Mouse (Mus musculus) kidney, adult 2 months (tissue): ENCODE data around the gene Polh. TPM values are rescaled to one million over a fixed set of nuclear protein-coding genes. Genes with fewer than 3 reads are reported as not detected.

Experiments used
- DNase-seq: peaks from one replicate; pipeline ENCODE4 v3.0.0; 2021
- H3K27ac ChIP-seq: fragments of 200-500 bp; 2 replicates; pipeline ENCODE4 v1.5.1; 2012; ENCODE audit warnings: low read depth, low read length, control low read depth, inconsistent platforms; ENCODE audit not compliant: insufficient read depth
- H3K27me3 ChIP-seq: fragments of 200-500 bp; replicated peaks from 2 replicates; pipeline ENCODE4 v1.6.1; 2012; ENCODE audit warnings: mild to moderate bottlenecking, moderate library complexity, low read length, inconsistent platforms; ENCODE audit not compliant: control insufficient read depth, insufficient read depth
- H3K36me3 ChIP-seq: fragments of 200-500 bp; 2 replicates; pipeline ENCODE4 v1.6.1; 2012; ENCODE audit warnings: mild to moderate bottlenecking, moderate library complexity, low read length, inconsistent platforms; ENCODE audit not compliant: control insufficient read depth, insufficient read depth
- H3K4me1 ChIP-seq: fragments of 200-500 bp; 2 replicates; pipeline ENCODE4 v1.6.1; 2011; ENCODE audit warnings: low read length; ENCODE audit not compliant: control insufficient read depth, insufficient read depth
- H3K4me3 ChIP-seq: fragments of 200-500 bp; 2 replicates; pipeline ENCODE4 v1.5.1; 2011; ENCODE audit warnings: mild to moderate bottlenecking, low read depth, low read length, control low read depth; ENCODE audit not compliant: insufficient read depth
- CTCF ChIP-seq: fragments of 200-500 bp; conservative IDR thresholded peaks from 2 replicates; pipeline ENCODE4 v1.5.1; 2011; ENCODE audit warnings: low read depth, mild to moderate bottlenecking, control low read depth, low read length, moderate library complexity, mixed read lengths; ENCODE audit not compliant: insufficient read depth, insufficient read length
- POLR2A ChIP-seq: fragments of 200-500 bp; IDR thresholded peaks from one replicate; pipeline ENCODE4 v1.6.1; 2011; ENCODE audit warnings: low read depth, low read length, control low read depth
- WGBS: fragments of 180-500 bp; shearing (Covaris S2); methylation state at CpG from one replicate; pipeline ENCODE4 v1.1.7; 2018; 5-methylcytosine and 5-hydroxymethylcytosine counted together
- polyA plus RNA-seq: library from polyadenylated mRNA; depleted of rRNA; stranded (reverse); fragments of >200 nt; gene quantifications from 2 replicates; pipeline ENCODE4 v1.2.3, GENCODE M21; 2012

Gene Polh
- polyA plus RNA-seq, 1 experiment: 3.8 TPM

DNA sequence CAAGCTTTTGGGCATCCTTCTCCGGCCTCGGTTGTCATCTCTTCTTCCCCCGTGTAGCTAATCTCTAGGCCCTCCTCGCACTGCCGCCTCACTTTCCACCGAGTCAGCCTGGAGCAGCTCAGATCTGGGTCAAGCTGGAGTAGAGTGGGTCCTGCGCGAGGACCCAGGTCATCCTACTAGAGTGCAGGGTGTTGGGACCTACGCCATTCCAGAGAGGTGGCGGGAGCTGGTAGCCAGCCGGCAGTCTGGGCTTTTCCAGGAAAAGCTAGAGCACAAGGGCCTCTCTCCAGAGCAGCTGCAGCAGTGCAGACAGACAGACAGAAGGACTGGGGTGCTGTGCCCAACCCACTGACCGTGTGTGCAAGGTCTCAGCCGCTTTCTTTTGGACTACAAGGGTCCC is 39.8 kb upstream of the Polh start:
- H3K4me3 ChIP-seq: no peak overlapping the region
- H3K27ac ChIP-seq: no peak overlapping the region
- no peak for DNase-seq
- no peak for TF ChIP-seq CTCF
- no peak for TF ChIP-seq POLR2A
- H3K4me1 ChIP-seq: peaks cover 7% of the 10 kb centered on the region; the same call in 1 of the 2 replicates
- WGBS: 84% methylated on average over 13 of the region's 13 CpGs
- H3K36me3 ChIP-seq: peaks cover 2% of the 10 kb centered on the region; the same call in 1 of the 2 replicates
- H3K27me3 ChIP-seq: no peaks in the 10 kb centered on the region

GRCm38 (mm10) chr17:46241471-46241870 is 39.0 kb upstream of the Polh start:
- no peak overlapping the region for H3K27ac ChIP-seq
- peaks cover under 1% of the 10 kb centered on the region; the same call in 1 of the 2 replicates for H3K4me1 ChIP-seq
- 73% methylated on average over 11 of the region's 11 CpGs for WGBS
- no peak overlapping the region for H3K4me3 ChIP-seq
- H3K36me3 ChIP-seq: peaks cover 2% of the 10 kb centered on the region; the same call in 1 of the 2 replicates
- DNase-seq: no peak
- no peaks in the 10 kb centered on the region for H3K27me3 ChIP-seq
- TF ChIP-seq POLR2A (no peak), CTCF (no peak)

GRCm38 (mm10) chr17:46239516-46240114 is 37.2 kb upstream of the Polh start:
- WGBS: 87% methylated on average over 15 of the region's 15 CpGs

GRCm38 (mm10) chr17:46237480-46237879 is 35.0 kb upstream of the Polh start:
- no peaks in the 10 kb centered on the region for H3K4me1 ChIP-seq
- H3K4me3 ChIP-seq: no peak overlapping the region
- no peak for DNase-seq
- no peaks in the 10 kb centered on the region for H3K27me3 ChIP-seq
- no peak overlapping the region for H3K27ac ChIP-seq
- TF ChIP-seq POLR2A (no peak), CTCF (no peak)
- 76% methylated on average over 5 of the region's 5 CpGs for WGBS
- peaks cover 2% of the 10 kb centered on the region; the same call in 1 of the 2 replicates for H3K36me3 ChIP-seq

More at GRCm38 (mm10) chr17:46239516-46240114, 37.2 kb upstream of the Polh start:
- no peak overlapping the region for H3K27ac ChIP-seq
- no peak for DNase-seq
- H3K36me3 ChIP-seq: peaks cover 2% of the 10 kb centered on the region; the same call in 1 of the 2 replicates
- H3K27me3 ChIP-seq: no peaks in the 10 kb centered on the region
- no peaks in the 10 kb centered on the region for H3K4me1 ChIP-seq
- TF ChIP-seq POLR2A: no peak
- no peak overlapping the region for H3K4me3 ChIP-seq

- H3K36me3 ChIP-seq: no peaks in the 10 kb centered on the region; the same call in 1 of the 2 replicates
- 92% methylated on average over 6 of the region's 6 CpGs for WGBS
Measured at GRCm38 (mm10) chr17:46237079-46237478, 34.6 kb upstream of the Polh start.

DNA sequence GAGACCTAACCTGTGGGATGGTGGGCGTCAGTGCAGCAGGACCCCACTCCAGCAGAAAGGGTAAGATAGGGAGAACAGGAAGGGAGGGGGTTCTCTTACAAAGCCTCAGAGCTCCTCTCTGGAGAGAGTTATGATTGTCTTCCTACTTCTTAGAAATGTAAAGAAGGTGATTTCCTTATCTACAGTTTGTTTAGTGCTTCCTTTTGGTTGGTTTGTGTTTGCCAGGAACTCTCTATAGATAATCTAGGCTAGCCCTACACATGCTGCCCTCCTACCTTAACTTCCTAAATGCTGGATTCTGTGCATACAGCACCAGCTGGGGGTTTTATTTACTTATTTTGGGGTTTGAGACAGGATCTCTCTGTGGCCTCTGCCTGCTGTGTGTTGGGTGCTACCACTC is 33.6 kb upstream of the Polh start:
- TF ChIP-seq POLR2A (no peak), CTCF (no peak)
- H3K4me3 ChIP-seq: no peak overlapping the region
- H3K36me3 ChIP-seq: no peaks in the 10 kb centered on the region; the same call in 1 of the 2 replicates
- H3K4me1 ChIP-seq: no peaks in the 10 kb centered on the region
- no peak for DNase-seq
- H3K27me3 ChIP-seq: no peaks in the 10 kb centered on the region
- H3K27ac ChIP-seq: no peak overlapping the region
- 96% methylated on average over 1 of the region's 1 CpGs for whole genome bisulfite sequencing

More at GRCm38 (mm10) chr17:46237079-46237478, 34.6 kb upstream of the Polh start:
- DNase-seq: no peak
- H3K4me3 ChIP-seq: no peak overlapping the region
- no peak overlapping the region for H3K27ac ChIP-seq
- no peaks in the 10 kb centered on the region for H3K27me3 ChIP-seq
- no peaks in the 10 kb centered on the region for H3K4me1 ChIP-seq
- TF ChIP-seq POLR2A: no peak
- no peak for TF ChIP-seq CTCF

DNA sequence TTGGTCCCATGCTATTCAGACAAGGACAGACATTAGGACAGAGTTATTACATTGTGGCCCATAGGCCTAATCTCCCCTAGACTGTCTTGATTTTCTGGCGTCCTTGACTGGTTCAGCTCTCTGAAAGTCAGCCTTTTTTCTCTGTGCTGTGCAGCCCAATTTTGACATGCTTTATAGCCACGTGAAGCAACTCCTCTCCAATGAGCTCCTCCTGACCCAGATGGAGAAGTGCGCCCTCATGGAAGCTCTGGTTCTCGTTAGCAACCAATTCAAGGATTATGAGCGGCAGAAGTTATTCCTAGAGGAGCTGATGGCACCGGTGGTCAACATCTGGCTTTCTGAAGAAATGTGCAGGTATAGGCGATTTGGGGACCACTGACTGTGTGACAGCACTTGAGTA is 25.1 kb upstream of the Polh start:
- peaks cover 5% of the 10 kb centered on the region for H3K36me3 ChIP-seq
- no peaks in the 10 kb centered on the region for H3K27me3 ChIP-seq
- no peak overlapping the region for H3K27ac ChIP-seq
- H3K4me1 ChIP-seq: no peaks in the 10 kb centered on the region
- DNase-seq: no peak
- 91% methylated on average over 7 of the region's 7 CpGs for WGBS
- H3K4me3 ChIP-seq: no peak overlapping the region
- TF ChIP-seq POLR2A: no peak
- no peak for TF ChIP-seq CTCF
